Mouse (Mus musculus) left cerebral cortex, postnatal 10 days (tissue): ENCODE measurements at regions not wholly inside any gene's neighbourhood (a gene's known extent, or its start where the extent isn't known, plus 50 kb on each side); places are given as distances from the start of the nearest gene placed in this dataset.
"Not testable (repeated sequence)": the region's sequence is repeated elsewhere in the genome, so short reads cannot be mapped to it uniquely, and the experiment has no call there.

Experiments
- DNase-seq, 2 experiments: peaks; one replicate each; pipeline ENCODE4 v3.0.0; 2021 to 2022; ENCODE audit warnings: low spot score in 2 of 2, mixed read lengths in 1 of 2; ENCODE audit errors: extremely low spot score in 1 of 2
- intact Hi-C: fragments of 180-260 bp; cut with DNase I; formaldehyde crosslinking; loops from one replicate; pipeline ENCODE4 v1.15.1; 2025

DNA sequence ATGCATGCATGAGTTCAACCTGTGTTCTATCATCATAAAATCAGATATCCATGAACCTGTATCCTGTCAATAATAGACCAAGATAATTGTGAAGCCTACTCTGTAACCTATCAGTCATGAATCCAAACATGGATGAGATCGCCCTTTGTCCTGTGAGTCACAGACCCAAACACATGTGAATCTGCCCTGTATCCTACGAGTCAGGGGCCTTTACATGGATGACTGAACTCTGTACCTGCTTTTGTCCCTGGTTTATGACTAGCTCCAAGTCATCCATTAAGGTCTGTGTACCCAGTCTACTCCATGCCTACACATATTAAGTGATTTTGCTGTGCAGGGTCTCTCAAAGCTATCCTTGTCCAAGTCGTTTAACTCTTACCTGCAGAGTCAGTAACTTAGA lies 187.7 kb upstream of the Tbl1xr1 start:
- intact Hi-C loops: no loop called here
- no peak for DNase-seq

DNA sequence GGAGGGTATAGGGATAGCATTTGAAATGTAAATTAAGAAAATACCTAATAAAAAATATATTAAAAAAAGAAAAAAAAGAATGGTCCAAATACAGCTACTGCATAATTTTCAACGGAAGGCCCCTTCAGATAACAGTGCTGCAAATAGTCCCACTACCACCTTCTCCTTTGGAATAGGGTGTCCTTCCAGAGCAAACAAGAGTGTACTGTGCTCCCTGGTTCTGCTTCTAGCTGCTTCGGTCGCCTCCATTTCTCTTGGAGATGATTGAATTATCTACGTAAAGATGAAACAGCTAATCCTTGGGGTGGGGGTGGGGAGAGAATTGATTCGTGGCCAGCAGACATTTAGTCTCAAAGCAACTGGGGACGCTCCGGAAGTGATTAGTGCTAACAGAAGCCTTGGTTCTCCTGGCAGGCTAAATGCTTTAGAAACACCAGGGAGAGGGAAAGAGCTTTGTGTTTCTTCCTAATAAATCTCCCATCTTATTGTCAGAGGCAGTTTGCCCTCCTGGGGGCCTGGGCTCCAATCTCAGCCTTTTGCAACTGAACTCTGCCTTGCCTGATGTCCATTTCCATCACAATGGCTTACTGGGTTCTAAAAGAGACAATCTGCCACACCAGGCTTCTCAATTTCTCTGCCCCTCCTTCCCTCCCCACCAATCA lies 184.5 kb upstream of the Tbl1xr1 start:
- no peak for DNase-seq
- intact Hi-C loops: no loop called here

DNA sequence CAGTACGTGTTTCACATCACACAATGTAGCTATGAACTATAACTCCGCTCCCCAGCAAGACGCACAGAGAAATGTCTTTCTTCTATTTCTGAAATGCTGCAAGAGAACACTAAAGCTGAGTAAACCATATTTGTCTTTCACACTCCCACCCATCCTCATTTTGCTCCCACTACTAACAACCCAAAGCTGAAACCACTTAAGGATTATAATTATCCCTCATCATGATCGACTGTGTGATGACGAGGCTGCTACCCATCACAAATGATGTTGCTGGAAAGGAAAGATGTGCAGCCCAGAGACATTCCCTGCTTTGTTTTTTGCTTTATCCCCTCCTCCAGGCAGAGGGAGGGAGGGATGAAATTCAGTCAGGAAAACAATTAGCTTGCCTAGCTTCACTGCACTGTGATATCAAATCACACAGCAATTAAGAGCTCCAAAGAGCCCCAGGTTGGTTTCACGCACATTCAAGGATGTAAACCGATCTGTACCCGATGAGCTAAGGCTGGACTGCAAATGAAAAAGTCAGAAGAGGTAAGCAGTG lies 183.5 kb upstream of the Tbl1xr1 start:
- peak in 1 of 2 experiments; percentile 50 for DNase-seq
- intact Hi-C loops: no loop called here

DNA sequence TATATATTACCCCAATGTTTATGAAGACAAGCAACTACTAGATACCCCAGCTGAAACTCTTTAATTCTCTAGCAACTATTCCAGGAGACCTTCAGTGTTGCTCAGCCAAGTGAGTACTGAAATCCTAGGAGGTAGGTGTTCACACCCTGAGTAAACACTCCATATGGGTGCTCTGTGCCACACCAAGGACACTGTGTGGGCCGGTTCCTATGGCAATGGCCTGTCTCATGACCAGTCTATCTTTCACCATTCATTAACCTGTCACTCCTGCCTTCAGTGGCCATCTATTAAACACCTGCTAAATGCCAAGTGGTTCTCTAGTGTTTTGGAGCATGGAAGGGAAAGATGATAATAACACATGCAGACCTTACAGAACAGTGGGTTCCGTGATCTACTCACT lies 180.9 kb upstream of the Tbl1xr1 start:
- intact Hi-C loops: no loop called here

DNA sequence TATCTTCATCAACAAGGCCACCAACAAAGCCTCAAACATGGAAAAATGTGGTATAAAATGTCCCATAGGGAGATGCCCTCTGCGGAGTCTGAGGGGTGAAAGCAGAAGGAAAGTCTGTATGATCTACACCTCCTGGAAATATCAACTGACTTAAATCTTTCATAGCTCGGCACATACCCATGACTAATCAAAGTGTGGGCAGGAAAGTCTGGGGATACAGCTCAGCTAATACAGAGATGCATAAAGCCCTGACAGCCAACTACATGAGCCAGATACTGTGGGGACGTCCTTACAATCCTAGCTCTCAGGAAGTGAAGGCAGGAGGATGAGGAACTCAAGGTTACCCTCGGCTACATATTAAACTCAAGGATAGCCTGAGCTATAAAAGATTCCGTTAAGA lies 178.2 kb upstream of the Tbl1xr1 start:
- intact Hi-C loops: no loop called here
- no peak for DNase-seq

More for the DNA sequence above, 180.9 kb upstream of the Tbl1xr1 start:
- no peak for DNase-seq

DNA sequence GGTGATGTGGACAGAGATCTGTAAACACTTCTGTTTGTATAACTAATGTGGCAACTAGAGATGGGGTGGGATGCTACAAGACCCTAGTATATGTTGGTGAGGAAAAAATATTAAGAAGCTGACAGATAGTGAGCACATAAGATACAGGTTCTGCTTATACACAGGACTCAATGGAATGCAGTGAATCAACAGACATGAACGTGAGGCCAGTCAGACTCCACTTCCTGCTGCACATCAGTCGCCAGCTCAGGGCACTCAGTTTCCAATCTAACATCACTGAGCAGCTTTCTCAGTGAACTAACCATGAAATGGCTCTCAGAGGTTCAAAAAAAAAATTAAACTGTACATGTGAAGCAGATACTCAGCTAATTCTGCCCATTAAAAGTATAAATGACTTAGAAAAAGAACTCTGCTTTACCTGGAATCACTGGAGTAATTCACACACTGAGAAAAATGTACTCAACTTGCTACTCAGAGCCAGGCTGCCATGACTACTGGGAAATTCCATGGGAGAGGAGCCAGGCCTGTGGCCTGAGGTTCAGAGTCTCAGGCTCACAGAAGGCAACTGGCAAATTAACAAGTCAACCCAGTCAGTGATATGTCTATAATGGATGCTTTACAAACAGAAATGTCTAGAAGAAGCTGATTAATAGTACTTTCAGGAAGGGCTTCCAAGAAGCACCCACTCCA lies 170.9 kb upstream of the Tbl1xr1 start:
- intact Hi-C loops: no loop called here
- DNase-seq: no peak

DNA sequence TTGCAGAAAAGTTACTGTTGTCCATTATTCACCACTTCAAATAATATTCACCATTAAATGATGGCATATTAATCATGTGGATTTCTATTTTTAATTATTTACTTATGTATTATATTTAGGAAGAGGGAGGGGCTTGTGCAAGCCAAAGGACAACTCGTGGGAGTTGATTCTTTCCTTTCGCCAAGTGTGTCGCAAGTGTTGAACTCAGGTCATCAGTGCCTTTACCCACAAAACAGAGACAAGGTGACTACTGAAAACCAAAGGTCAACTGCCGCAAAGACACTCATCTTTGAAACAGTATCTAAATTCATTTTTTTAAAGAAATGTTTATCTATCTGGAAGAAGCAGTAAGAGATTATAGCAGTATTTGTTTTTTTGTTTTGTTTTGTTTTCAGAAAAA lies 167.6 kb upstream of the Tbl1xr1 start:
- DNase-seq: no peak
- intact Hi-C loops: no loop called here

DNA sequence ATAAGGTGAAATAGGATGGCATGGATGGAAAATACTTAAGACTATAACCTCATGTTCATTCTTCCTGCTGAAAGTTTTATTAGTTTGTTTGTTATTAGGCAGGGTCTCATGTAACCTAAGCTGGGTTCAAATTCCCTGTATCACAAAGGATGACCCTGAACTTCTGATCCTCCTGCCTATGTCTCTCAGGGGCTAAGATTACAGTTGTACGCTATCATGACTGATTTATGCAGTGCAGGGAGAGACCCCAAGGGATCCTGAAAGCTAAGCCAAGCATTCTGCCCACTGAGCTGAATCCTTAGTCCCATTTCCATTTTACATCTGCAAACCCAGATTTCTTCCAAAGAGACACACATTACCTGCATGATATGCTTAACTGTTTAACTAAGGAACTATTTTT lies 166.4 kb upstream of the Tbl1xr1 start:
- intact Hi-C loops: no loop called here
- DNase-seq: no peak

DNA sequence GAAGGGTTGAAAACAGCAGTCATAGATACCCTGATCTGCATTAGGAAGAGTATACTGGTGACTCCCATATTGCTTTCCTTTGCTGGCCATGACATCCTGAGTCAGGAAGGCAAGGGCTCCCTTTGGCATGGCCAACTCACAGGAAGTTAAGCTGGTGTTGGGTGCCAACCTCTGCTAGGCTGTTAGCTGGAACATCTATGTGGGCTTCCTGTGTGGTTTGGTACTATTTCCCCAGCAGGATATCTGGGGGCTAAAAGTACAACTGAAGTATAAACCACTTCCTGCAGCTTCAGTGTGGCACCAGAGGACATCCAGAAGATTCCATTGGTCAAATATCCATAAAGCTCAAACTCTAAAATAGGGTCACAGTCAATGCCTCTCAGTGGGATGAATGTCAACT lies 165.4 kb upstream of the Tbl1xr1 start:
- intact Hi-C loops: no loop called here
- DNase-seq: no peak

DNA sequence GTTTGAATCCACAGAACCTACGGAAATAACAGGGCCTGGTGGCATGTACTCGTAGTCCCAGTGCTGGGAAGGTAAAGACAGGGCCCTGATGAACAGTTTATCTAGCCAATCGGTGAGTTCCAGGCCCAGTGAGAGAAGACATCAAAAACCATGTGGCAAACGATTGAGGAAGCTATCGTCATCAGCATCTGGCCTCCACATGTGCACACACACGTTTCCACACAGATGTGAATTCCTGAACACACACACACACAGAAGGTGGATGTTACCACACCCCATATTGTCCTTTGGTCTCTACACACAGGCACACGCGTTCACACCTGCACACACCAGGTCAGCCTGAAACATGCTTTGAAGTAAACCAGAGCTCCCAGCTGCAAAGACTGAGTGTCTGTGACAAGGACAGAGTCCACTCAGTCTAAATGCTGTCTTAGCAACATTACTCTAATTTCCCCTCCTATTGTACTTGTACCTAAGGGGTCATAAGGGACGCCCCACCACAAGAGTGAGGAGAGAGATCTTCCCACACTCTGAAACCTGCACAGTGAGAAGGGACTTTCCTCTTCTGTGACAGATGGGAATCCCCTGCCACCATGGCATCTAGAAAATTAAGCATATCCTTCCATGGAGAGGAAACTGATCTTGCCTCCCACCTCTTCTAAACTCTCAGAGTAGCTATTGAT lies 159.1 kb upstream of the Tbl1xr1 start:
- no peak for DNase-seq
- intact Hi-C loops: no loop called here

DNA sequence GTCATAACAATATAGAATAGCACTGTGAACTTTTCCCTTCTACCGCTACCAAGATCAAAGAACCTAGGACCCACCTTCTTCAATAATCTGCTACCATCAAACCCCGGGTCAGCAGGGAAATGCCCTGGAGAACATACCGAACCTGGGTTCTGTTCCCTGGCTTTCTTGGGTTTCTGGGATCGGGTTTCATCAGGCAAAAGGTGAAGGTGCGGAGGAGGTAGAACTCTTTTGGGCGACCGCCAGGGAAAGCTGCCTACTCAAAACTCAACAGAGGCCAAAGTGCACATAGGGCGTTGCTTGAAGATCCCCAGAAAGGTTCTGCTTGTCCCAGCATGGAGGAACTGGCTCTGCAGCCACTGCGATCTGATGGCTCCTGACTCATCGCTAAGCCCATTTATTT lies 158.0 kb upstream of the Tbl1xr1 start:
- DNase-seq: no peak
- intact Hi-C loops: no loop called here

DNA sequence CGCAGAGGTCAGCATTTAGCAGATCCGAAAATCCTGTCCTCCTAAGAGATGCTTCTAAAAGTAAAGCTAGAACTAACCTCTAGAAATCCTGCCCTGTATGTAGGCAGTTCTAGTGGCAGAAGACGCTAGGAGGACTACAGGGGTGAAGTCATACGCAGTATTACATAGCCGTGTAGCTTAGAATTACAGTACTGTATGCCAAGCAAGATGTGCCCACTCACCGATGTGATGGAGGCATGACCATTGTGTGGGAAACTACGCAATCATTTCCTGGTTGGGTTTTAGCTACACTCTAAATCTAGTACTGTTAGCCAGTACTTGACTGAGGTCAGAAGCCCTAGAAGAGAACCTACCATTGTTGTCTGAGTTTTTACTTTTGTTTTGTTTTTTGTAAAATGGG lies 156.5 kb upstream of the Tbl1xr1 start:
- DNase-seq: no peak

DNA sequence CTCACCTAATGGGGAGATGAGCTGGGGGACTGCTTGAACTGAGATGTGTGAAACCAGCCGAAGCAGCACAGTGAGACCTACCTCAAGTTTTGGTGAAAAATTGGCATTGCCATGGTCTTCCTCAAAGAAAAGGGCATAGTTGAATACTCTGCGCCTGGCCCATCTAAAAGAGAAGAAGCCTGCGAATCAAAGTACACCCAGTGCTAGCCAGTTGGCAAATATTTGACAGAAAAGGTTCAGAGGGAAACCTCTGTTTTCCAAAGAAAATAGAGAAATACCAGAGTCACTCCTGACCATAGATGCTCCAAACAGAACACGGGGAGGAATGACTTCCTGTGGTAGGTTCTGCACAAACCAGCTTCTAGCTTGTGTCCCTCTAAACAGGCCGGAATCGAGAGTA lies 144.5 kb upstream of the Tbl1xr1 start:
- no peak for DNase-seq
- intact Hi-C loops: loop anchor here (10.0 kb wide), 3 partner anchors 117 to 1277 kb away; no protein-coding TSS in a partner anchor

More for the DNA sequence above, 156.5 kb upstream of the Tbl1xr1 start:
- intact Hi-C loops: no loop called here

DNA sequence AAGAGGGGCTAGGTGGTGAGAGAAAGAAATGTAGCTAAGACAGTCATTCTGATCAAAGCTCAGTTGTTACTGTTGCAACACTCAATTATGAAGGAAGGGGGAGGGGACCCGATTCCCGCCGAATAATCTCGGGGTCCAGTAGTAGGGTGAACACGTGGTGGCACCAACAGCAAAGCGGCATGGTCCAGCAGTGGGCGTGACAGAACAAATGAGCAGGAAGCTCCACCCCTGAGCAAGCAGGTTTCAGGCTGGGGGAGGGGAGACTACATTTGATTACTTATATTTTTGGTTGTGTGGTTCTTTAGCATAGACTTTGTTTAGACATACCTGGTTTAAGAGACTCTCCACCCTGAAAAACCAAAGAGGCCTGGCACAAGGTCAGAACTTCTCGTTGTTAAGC lies 143.8 kb upstream of the Tbl1xr1 start:
- DNase-seq: not testable (repeated sequence)
- intact Hi-C loops: loop anchor here (10.0 kb wide), 3 partner anchors 118 to 1278 kb away; no protein-coding TSS in a partner anchor

DNA sequence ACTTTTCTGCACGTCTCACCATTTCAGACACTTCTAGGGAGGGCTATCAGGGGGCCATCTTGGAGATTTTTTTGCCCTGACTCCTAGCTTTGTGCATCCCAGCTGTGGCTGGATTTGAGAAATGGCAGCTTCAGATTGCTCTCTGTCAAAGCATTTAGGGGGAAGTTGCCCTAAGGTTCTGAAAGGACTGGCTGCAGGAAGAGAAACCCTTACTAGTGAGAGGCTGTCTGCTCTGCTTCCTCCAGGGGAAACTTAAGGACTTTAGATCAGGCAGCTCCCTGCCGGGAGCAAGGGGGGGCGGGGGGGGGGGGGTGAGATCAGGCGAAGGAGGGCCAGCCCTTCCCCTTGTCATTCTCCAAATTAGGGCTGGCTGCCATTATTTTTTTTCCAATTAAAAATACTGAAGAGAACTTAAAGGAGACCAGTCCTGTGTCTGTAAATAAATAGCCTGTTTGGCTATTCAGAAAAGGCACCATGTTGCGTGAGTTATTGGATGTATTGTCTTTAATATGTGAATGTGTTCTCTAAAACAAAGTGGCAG lies 141.7 kb upstream of the Tbl1xr1 start:
- peak; percentile 24 to 28 for DNase-seq
- intact Hi-C loops: loop anchor here (10.0 kb wide), 3 partner anchors 120 to 1280 kb away; no protein-coding TSS in a partner anchor

DNA sequence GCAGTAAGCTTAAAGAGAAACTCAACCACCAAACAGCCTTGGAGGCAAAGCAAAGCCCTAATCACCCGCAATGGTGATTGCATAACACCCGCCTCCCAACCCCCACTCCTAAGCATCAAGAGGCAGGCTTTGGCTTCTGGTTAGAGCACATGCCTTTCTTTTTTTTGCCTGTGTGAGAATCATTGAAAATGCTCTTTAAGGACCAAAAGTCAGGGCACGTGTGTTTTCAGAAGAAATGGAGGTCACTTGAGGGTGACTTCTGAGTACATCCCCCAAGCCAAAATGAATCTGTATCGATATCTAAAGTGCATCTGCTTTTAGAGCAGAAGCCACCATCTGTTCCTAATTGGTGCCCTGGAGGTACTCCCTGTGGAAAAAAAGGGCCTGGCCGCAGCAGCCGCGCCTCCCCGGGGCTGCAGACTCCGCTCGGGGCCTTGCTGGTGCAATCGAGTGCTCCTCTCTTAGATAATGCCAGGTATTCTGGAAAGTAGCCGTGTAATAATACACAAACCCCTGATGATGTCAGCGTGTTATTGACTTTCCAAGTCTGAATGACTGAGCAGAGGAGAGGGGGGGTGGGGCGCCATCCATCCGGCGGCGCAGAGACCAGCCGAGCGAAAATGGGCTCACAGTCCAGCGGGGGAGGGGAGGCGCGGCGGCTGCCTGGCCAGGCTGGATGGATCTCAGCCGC lies 140.7 kb upstream of the Tbl1xr1 start:
- intact Hi-C loops: loop anchor here (1.0 to 10.0 kb wide), 4 partner anchors 121 to 1281 kb away; partner anchors contain the start of gene Tbl1xr1
- peak; percentile 92 to 98 for DNase-seq

DNA sequence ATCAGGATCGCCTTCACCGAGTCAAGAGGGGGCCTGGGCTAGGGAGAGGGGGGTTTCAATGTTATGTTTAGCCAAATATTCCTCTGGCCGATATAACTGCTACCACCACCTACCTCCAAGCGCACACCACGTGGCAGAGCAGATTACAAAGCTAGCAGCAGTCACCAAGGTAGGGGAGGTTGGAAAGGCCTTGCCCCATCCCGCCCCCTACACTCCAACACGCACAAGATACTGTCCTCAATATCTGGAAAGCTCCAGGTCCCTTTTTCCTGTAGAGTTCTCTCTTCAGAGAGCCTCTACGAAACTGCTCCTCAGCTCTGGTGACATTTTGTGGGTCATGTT lies 140.2 kb upstream of the Tbl1xr1 start:
- intact Hi-C loops: loop anchor here (1.0 to 10.0 kb wide), 4 partner anchors 121 to 1281 kb away; partner anchors contain the start of gene Tbl1xr1

DNA sequence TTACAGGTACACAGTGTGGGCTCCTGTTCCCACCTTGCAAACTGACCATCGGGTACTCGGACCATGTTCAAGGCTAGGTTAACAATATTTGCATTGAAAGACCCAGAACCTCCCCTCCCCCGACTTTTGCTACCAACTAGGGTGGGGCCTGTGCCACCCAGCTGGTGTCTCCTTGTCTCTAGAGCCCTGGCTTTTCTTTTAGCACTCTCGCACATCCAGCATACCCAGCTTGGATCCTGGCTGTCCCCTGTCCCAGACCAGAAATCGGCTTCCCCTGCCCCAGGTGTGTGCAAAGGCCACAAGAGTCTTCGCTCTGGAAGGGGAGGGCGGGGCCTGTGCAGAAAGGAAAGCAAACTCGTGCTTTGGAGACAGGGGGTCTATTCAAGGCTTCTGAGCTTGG lies 139.8 kb upstream of the Tbl1xr1 start:
- intact Hi-C loops: loop anchor here (1.0 to 10.0 kb wide), 4 partner anchors 122 to 1282 kb away; partner anchors contain the start of gene Tbl1xr1
- DNase-seq: peak in 1 of 2 experiments; percentile 31

More for the DNA sequence above, 140.2 kb upstream of the Tbl1xr1 start:
- DNase-seq: no peak
